Mouse (Mus musculus): ENCODE measurements around the gene Afap1l2. TPM values are rescaled to one million over a fixed set of nuclear protein-coding genes. Genes with fewer than 3 reads are reported as not detected.
A peak's percentile ranks its signal among the peaks of the same experiment; 100 is the strongest.

Gene Afap1l2
- polyA plus RNA-seq, 1 experiment from 2014 or later: 12.2 TPM

DNA sequence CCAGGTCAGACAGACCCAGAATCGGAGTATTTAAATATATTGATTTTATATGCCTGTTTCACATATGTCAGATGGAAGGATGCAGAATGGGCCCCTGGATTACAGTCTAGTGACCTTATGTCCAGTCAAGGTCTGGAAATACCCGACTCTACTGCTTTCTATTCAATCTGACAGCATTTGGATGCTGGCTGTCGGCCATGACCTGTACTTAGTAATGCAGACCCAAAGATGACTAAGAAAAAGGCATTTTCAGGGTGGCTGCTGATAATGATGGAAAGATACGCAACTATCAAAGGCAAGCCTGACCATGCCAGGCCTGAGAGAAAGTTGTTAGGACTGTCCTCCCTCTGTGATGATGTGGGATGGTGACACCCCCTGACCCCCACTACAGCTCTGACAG lies 14.3 kb downstream of the Afap1l2 start:
- Histone ChIP-seq H3K27me3 (no peaks in the 10 kb centered on the region), H3K9me3 (replicated peaks) (no peaks in the 10 kb centered on the region), H3K9ac (no peak overlapping the region), H3K4me3 (replicated peaks) (no peak overlapping the region), H3K27ac (replicated peaks) (no peak overlapping the region), H3K4me1 (peaks cover 40% of the 10 kb centered on the region), H3K36me3 (no peaks in the 10 kb centered on the region), H3K4me2 (replicated peaks) (no peak overlapping the region)
- ATAC-seq (ENCODE audit: insufficient number of reproducible peaks, low FRiP score, low TSS enrichment, low read depth): no peak
- 70% methylated on average over 4 of the region's 4 CpGs for WGBS

DNA sequence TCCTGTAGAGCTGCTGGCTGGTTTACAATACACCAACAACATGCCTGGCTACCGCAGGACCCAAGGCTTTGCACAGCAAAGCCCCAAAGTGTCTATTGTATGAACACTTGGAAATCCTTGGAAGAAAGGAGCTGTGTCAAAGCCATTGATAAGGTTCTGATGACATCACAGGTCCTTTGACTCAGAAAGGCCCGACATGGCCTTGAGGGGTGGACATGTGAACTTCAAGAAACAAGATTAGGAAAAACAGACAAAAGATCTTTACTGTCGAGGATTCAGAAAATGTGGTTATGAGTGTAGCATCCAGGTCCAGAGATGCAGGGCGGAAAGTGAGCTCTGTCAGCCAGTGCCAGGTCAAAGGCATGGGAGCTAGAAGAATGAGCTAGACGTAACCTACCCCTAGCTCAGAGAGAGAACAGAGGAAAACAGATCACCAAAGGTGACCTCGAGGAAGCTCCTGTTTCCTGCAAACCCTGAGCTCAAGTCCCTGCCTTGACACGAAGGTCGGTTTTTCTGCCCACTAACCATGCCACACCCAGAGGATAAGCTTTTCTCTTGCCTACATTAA lies 15.0 kb downstream of the Afap1l2 start:
- WGBS: 69% methylated on average over 8 of the region's 8 CpGs
- peaks cover 45% of the 10 kb centered on the region for H3K4me1 ChIP-seq
- no peak overlapping the region for H3K4me3 ChIP-seq (replicated peaks)
- H3K9ac ChIP-seq: no peak overlapping the region
- no peak overlapping the region for H3K4me2 ChIP-seq (replicated peaks)
- no peaks in the 10 kb centered on the region for H3K36me3 ChIP-seq
- H3K9me3 ChIP-seq (replicated peaks): no peaks in the 10 kb centered on the region
- no peaks in the 10 kb centered on the region for H3K27me3 ChIP-seq
- ATAC-seq (ENCODE audit: insufficient number of reproducible peaks, low FRiP score, low TSS enrichment, low read depth): no peak
- no peak overlapping the region for H3K27ac ChIP-seq (replicated peaks)

DNA sequence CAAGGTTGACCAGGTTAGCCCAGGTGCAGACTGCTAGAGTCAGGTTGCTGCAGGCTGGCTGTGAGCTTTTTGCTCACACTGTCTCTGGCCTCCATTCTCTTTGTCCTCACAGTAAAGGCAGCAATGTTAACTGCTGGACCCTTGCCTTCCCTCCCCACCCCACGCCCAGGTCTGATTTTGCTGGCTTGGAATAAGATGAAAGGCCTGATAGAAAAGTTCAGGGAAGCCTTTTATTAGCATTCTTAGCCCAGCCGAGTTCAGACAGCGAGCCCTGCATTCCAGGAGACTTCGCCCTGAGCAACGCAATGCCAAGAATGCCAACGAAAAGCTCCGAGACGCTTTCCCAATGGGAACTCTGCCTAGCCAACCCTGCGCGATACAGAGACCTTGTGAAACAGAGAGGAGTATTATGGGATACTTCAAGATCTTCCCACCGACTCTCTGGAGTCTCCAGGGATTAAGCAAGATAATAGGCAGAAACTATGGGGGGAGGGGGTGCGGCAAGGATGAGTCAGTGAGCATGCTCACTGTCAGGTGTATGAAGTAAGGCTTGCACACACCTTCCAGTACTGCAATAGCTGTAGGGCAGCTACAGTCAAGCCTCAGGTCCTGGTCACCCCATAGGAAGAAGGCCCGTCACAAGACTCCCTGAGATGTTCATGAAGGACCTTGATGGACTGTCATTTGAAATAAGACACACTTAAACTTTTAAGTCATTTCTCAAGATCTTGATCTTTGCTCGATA lies 17.5 kb downstream of the Afap1l2 start:
- H3K36me3 ChIP-seq: no peaks in the 10 kb centered on the region
- H3K4me1 ChIP-seq: peaks cover 28% of the 10 kb centered on the region
- ATAC-seq (ENCODE audit: insufficient number of reproducible peaks, low FRiP score, low TSS enrichment, low read depth): peak; percentile 61
- no peak overlapping the region for H3K9ac ChIP-seq
- no peak overlapping the region; the same call in 1 of the 2 replicates for H3K4me2 ChIP-seq (replicated peaks)
- 26% methylated on average over 14 of the region's 14 CpGs for WGBS
- H3K9me3 ChIP-seq (replicated peaks): no peaks in the 10 kb centered on the region
- peak overlapping the region; percentile 68 for H3K27ac ChIP-seq (replicated peaks)
- no peak overlapping the region for H3K4me3 ChIP-seq (replicated peaks)
- no peaks in the 10 kb centered on the region for H3K27me3 ChIP-seq

DNA sequence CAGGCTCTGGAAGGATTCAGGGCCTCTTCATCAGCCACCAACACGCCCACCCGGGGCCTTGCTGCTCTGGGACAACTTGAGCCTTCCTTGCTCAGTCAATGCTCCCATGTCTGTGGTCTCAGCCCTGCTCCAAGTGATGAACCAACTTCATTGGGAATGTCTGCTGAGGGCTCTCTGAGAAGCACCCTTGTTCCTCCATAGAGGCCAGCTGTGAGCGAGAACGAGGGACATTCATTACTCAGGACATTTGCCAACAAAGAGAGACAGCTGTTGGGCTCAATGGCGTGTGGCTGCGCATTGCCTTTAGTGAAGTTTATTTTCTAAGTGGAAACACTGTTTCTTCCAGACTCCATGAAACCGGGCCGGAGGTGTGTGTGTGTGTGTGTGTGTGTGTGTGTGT lies 18.9 kb downstream of the Afap1l2 start:
- Histone ChIP-seq H3K27ac (replicated peaks) (peak overlapping the region; percentile 23), H3K4me2 (replicated peaks) (no peak overlapping the region), H3K9ac (no peak overlapping the region), H3K36me3 (no peaks in the 10 kb centered on the region), H3K4me1 (peaks cover 31% of the 10 kb centered on the region), H3K9me3 (replicated peaks) (no peaks in the 10 kb centered on the region), H3K27me3 (no peaks in the 10 kb centered on the region), H3K4me3 (replicated peaks) (no peak overlapping the region)
- WGBS: 68% methylated on average over 8 of the region's 8 CpGs
- ATAC-seq (ENCODE audit: insufficient number of reproducible peaks, low FRiP score, low TSS enrichment, low read depth): no peak

DNA sequence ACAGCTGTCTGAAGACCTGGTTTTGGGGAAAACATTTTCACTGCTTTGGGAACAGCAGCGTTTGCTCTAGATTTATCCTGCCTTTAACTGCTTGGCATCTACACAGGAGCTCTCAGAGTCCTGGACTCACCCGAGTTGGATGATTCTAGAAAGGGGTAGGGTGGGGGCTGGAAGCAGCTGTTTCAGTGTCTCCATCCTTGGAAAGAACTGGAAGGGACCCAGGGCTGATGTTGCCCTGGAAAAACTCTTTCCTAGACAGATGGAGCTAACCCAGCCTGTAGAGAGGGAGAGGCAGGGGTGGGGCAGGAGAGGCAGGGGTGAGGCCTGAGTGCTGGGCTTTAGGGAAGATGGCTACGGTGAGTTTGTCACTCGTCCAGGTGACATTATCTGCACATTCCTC lies 23.8 kb downstream of the Afap1l2 start:
- H3K27me3 ChIP-seq: no peaks in the 10 kb centered on the region
- H3K9me3 ChIP-seq (replicated peaks): no peaks in the 10 kb centered on the region
- no peaks in the 10 kb centered on the region for H3K36me3 ChIP-seq
- H3K27ac ChIP-seq (replicated peaks): peak overlapping the region; percentile 66
- no peak overlapping the region for H3K9ac ChIP-seq
- no peak overlapping the region for H3K4me2 ChIP-seq (replicated peaks)
- H3K4me3 ChIP-seq (replicated peaks): no peak overlapping the region
- peak; percentile 65; the same call in 1 of the 2 replicates for ATAC-seq (ENCODE audit: insufficient number of reproducible peaks, low FRiP score, low TSS enrichment, low read depth)
- peaks cover 28% of the 10 kb centered on the region for H3K4me1 ChIP-seq
- WGBS: 38% methylated on average over 4 of the region's 4 CpGs

DNA sequence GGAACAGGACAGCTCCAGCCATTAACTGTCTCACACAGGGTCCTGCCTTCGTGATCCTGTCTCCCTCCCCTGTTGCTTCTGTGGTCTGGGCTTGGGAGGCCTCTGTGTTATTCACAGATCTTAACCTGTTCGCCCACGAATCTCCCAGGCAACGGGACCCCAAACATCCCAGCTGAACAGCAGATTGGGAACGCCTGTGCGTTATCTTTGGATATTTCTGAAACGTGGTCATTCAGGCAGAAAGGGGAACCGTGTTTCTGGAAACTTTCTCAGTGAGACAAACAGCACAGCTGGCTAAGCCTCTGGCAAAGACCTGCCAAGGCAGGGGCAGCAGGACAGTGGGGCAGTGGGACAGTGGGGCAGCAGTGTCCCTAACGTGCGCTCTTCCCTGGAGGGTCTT lies 24.3 kb downstream of the Afap1l2 start:
- ATAC-seq (ENCODE audit: insufficient number of reproducible peaks, low FRiP score, low TSS enrichment, low read depth): no peak
- Histone ChIP-seq H3K27ac (replicated peaks) (peak overlapping the region; percentile 66), H3K36me3 (no peaks in the 10 kb centered on the region), H3K9ac (no peak overlapping the region), H3K9me3 (replicated peaks) (no peaks in the 10 kb centered on the region), H3K4me1 (peaks cover 24% of the 10 kb centered on the region), H3K4me3 (replicated peaks) (no peak overlapping the region), H3K27me3 (no peaks in the 10 kb centered on the region), H3K4me2 (replicated peaks) (no peak overlapping the region)
- whole genome bisulfite sequencing: 54% methylated on average over 10 of the region's 10 CpGs

DNA sequence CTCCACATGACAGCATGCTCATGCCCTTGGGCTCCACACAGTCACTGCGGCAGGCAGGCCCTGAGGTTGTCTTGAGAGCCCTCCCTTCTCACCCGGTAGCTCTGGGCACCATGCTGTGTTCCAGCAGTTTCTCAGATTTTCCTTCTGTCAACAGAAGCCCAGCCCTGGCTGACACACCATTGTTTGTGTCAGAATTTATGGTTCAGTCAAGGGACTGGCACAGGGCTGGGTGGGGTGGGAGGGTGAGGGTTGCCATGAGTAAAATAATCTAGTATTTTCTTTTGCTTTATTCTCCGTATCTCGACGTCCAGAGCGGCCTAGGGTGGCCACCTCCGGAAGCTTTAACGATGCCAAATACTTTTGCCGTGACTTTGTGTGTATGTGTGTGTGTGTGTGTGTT lies 26.3 kb downstream of the Afap1l2 start:
- WGBS: 78% methylated on average over 9 of the region's 9 CpGs
- Histone ChIP-seq H3K4me3 (replicated peaks) (no peak overlapping the region), H3K27ac (replicated peaks) (no peak overlapping the region), H3K4me2 (replicated peaks) (no peak overlapping the region), H3K9me3 (replicated peaks) (no peaks in the 10 kb centered on the region), H3K36me3 (no peaks in the 10 kb centered on the region), H3K9ac (no peak overlapping the region), H3K27me3 (no peaks in the 10 kb centered on the region), H3K4me1 (peaks cover 32% of the 10 kb centered on the region)
- no peak for ATAC-seq (ENCODE audit: insufficient number of reproducible peaks, low FRiP score, low TSS enrichment, low read depth)

DNA sequence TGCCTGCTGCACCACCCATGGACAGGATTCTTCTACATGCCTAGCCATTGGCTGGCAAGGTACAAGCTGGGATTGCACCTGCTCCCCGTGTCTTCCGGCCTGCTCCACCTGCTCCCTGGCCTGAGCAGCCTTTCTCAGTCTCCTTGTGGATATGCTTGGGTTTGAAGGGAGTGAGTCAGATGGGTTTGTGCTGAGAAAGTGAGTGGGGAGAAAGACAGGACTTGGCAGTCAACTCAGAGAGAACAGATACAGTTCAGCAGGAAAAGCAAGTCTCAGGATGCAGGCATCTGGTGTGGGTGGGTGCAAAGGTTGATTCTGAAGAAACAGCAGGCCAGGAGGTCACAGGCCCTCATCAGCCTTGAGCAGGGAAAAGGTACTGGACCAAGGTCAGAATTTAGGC lies 27.2 kb downstream of the Afap1l2 start:
- Histone ChIP-seq H3K4me1 (peaks cover 32% of the 10 kb centered on the region), H3K4me2 (replicated peaks) (no peak overlapping the region), H3K4me3 (replicated peaks) (no peak overlapping the region), H3K27ac (replicated peaks) (peak overlapping the region; percentile 58), H3K9me3 (replicated peaks) (no peaks in the 10 kb centered on the region), H3K36me3 (no peaks in the 10 kb centered on the region), H3K27me3 (no peaks in the 10 kb centered on the region), H3K9ac (no peak overlapping the region)
- 76% methylated on average over 2 of the region's 2 CpGs for WGBS
- ATAC-seq (ENCODE audit: insufficient number of reproducible peaks, low FRiP score, low TSS enrichment, low read depth): no peak

DNA sequence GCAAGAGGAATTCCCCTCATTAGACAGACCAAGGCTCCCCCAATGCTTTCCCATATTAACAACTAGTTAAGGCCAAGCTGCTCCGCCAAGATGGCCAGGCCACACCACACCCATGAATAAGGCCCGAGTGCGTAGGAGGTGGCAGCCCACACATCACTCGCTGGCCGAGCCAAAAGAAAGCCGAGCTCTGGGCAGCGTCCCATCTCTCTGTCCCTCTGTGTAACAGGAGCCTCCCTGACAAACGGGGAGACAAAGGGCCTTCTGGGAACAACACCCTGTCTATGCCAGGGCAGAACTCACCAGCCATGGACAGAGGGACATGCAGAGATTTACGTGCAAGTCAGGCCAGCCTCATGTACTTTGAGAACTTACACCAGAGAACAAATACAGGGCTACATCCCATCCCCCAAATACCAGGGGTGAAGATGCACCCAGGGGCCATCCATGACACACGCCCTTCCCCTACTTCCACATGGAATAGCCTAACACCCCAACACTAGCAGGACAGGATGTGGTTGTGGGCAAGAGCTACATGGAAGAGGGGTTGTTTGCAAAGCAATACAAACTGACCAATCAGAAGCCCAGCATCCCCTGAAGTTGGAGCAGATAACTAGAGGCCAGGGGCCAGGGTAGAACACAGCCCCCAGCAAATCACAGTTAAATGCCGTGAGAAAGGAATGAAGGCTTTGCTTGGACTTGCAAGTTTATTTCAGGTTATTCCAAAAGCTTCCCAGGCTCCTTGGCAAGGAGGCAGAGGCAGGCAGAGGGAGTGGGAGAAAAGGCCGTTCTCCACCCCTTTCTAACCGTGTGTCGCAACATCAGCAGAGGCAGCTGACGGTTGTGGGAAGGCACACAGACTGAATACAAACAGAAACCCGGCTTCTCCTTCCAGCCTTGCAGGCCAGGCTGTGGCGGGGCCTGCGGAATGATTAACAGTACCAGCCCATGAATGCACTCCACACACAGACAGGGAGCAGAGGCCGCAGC lies 30.8 kb downstream of the Afap1l2 start:
- Histone ChIP-seq H3K4me1 (peaks cover 21% of the 10 kb centered on the region), H3K27ac (replicated peaks) (peak overlapping the region; percentile 73)
- ATAC-seq (ENCODE audit: insufficient number of reproducible peaks, low FRiP score, low TSS enrichment, low read depth): no peak; the same call in 1 of the 2 replicates

DNA sequence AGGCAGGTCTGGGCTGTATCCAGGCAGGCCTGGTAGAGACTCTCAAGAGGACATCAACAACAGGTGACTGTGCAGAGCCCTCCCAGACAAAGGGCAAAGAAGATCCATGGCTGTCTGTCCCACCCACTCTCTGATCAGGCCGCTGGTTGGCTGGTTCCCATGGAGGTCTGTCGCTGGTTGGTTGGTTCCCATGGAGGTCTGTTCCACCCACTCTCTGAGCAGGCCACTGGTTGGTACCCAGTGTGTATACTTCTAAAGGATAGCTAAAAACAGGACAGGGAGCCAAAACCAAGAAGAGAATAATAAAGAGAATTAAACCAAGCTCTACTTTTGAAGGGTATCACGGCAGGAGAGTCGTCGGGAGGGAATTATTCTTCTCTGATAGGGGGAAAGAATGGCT lies 31.5 kb downstream of the Afap1l2 start:
- no peak for ATAC-seq (ENCODE audit: insufficient number of reproducible peaks, low FRiP score, low TSS enrichment, low read depth)
- Histone ChIP-seq H3K9me3 (replicated peaks) (no peaks in the 10 kb centered on the region), H3K27ac (replicated peaks) (no peak overlapping the region), H3K4me3 (replicated peaks) (no peak overlapping the region), H3K4me2 (replicated peaks) (no peak overlapping the region), H3K36me3 (no peaks in the 10 kb centered on the region), H3K9ac (no peak overlapping the region), H3K4me1 (peaks cover 19% of the 10 kb centered on the region), H3K27me3 (no peaks in the 10 kb centered on the region)
- WGBS: 91% methylated on average over 5 of the region's 5 CpGs

More for the DNA sequence above, 30.8 kb downstream of the Afap1l2 start:
- Histone ChIP-seq H3K4me2 (replicated peaks) (no peak overlapping the region), H3K9ac (no peak overlapping the region), H3K4me3 (replicated peaks) (no peak overlapping the region), H3K27me3 (no peaks in the 10 kb centered on the region), H3K36me3 (no peaks in the 10 kb centered on the region), H3K9me3 (replicated peaks) (no peaks in the 10 kb centered on the region)
- WGBS: 55% methylated on average over 19 of the region's 19 CpGs

DNA sequence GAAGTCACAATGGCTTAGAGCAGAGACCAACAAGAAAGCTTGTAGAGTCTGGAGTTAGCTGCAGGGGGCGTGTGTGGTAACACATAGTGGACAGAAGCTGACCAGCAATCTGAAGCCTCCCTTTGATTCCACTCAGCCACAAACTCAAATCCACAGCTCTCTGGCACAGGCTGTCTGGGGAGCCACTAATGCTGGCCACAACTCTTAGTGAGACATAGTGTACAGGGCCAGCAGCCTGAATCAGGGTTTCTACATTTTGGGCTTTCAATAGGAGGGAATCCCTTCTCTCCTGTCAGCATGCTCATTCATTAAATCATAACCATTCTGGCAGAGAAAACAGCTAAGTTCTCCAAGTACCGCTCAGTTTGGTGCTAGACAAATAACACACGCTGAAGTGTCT lies 32.5 kb downstream of the Afap1l2 start:
- H3K9ac ChIP-seq: no peak overlapping the region
- H3K4me1 ChIP-seq: peaks cover 16% of the 10 kb centered on the region
- ATAC-seq (ENCODE audit: insufficient number of reproducible peaks, low FRiP score, low TSS enrichment, low read depth): no peak
- H3K27me3 ChIP-seq: no peaks in the 10 kb centered on the region
- WGBS: 83% methylated on average over 3 of the region's 3 CpGs
- no peaks in the 10 kb centered on the region for H3K9me3 ChIP-seq (replicated peaks)
- no peaks in the 10 kb centered on the region for H3K36me3 ChIP-seq
- no peak overlapping the region for H3K4me2 ChIP-seq (replicated peaks)
- no peak overlapping the region for H3K4me3 ChIP-seq (replicated peaks)
- no peak overlapping the region for H3K27ac ChIP-seq (replicated peaks)
